Mouse (Mus musculus) layer of hippocampus, adult 11-12 months (tissue): ENCODE measurements at regions not wholly inside any gene's neighbourhood (a gene's known extent, or its start where the extent isn't known, plus 50 kb on each side); places are given as distances from the start of the nearest gene placed in this dataset.
"Not testable (repeated sequence)": the region's sequence is repeated elsewhere in the genome, so short reads cannot be mapped to it uniquely, and the experiment has no call there.

Experiments used
- DNase-seq: peaks from one replicate; pipeline ENCODE4 v3.0.0; 2022; ENCODE audit warnings: low spot score

GRCm38 (mm10) chr13:13888847-13889246, 65.4 kb upstream of the B3galnt2 start:
- DNase-seq: not testable (repeated sequence)

DNA sequence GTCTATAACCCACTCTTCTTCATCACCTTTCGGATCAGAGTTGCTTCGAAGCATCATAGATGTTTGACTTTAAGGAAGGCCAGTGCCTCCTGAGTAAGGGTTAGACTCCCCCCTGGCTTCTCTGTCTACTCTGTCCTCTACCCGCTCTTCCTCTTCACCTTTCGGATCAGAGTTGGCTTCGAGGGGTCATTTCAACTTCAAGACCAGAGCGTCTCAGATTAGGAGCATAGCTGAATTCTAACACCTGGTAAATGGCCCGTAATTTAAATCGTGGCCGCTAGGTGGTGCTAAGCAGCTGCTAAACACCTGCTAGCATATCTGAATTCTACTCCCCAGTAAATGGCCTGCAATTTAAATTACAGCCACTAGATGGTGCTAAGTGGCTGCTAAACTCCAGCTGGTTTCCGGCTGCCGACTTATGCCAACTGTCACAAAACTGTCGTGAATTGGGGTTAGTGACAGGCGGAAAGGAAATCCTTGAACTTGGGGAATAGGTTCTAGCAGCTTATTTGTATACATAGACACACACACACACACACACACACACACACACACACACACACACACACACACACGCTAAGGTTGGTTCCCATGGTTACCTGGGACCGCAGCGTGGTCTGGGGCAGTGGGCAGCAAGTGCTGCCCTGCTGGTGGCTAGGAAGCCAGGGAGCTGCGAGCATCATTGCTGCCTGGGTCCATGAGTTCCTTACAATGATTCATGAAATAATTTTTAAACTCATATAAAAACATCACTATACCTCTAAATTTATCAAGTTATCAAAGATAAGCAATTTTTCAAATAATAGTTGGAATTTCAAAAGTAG, 64.8 kb upstream of the B3galnt2 start:
- peak; percentile 99 for DNase-seq

DNA sequence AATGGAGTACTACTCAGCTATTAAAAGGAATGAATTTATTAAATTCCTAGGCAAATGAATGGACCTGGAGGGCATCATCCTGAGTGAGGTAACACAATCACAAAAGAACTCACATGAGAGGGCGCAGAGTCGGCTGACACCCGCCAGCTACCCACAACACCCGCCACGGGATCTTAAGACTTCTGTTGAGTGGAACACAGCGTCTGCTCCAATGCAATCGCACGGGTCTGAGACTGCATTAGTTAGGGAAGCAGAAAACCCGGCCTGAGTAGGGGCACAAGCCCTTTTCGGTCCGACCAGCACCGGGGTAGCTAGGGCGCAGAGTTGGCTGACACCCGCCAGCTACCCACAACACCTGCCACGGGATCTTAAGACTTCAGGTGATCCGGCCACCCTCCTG, 52.1 kb upstream of the B3galnt2 start:
- DNase-seq: not testable (repeated sequence)
